Mouse (Mus musculus): Measurements from ENCODE around the gene Fmo5.

DNA sequence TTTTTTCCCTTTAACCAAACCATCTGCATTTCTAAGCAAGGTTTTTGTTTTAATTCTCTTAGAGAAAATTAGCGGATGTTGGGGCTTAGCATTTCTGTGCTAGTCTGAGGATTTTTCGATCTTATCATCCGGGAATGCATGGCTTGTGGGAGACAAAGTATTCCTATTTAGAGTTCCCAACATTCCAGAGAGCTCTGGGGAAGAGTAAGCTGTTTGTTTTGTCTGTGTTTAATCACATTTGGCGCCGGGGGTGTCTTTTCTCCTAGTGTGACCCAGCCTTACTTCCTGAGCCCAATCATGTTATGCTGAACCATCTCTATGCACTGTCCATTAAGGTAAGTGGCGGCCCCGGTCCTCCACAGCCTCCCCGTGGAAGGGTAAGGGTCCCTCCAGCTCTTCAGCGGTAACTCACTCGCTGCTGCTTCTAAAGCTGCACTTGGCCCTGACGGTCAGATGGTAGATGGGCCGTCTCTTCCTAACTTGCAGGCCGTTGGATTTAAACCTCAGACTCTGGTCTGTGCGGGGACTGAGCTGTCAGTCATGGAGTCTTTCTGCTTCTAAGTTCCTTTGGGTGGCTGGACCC lies 38.6 kb downstream of the Fmo5 start:
- TF ChIP-seq POLR2A (IDR thresholded peaks at IDR 0.05; ENCODE audit: borderline replicate concordance, extremely low read depth, low read depth, low read length), result no peak
- TF ChIP-seq CTCF (IDR thresholded peaks at IDR 0.05; ENCODE audit: insufficient read depth, low read length), result no peak

Measured in lung, adult 2 months (tissue).